Mouse (Mus musculus): ENCODE results near the gene Mknk1.

GRCm38 (mm10) chr4:115812326-115812725, 26.7 kb upstream of the Mknk1 start:
- no peak for TF ChIP-seq POLR2A (IDR thresholded peaks at IDR 0.05; ENCODE audit: borderline replicate concordance, low read depth, low read length)
- TF ChIP-seq CTCF (IDR thresholded peaks at IDR 0.05; ENCODE audit: low read depth, low read length) = no peak
